9 mouse cellular contexts compared by ENCODE assay signal in genomic region chr5:18087919-18088445, GRCm38 (mm10).
A peak's percentile ranks its signal among the peaks of the same experiment; 100 is the strongest.
DNase-seq lines count a peak whose midpoint lies in the region; ATAC-seq and TF ChIP-seq lines count a peak whose summit lies in the region.
"Had no signal": no experiment of that assay in that cellular context is flagged by ENCODE, and none has a peak within 500 bp of the region (broad histone marks: within the 10 kb centered on the region; RNA-seq: fewer than 3 reads in every experiment).

No protein-coding gene starts in this region.

- H3K79me2 ChIP-seq in CH12.LX (replicated peaks; ENCODE audit: control insufficient read depth, extremely low read depth, insufficient read depth, poor library complexity, severe bottlenecking): no peaks in the 10 kb centered on the region

- in situ Hi-C loops in CH12.LX (cut with MboI; ENCODE audit: low pct_ligation_motif_present, low pct_unique_long_range_greater_than_20kb, low sequenced_read_pairs): loop anchor here (25.0 kb wide), 1 partner anchor 349 kb away; no protein-coding TSS in a partner anchor

- H3K9me3 ChIP-seq in CH12.LX (replicated peaks; ENCODE audit: low read length): no peaks in the 10 kb centered on the region
- no peaks in the 10 kb centered on the region for H3K9me3 ChIP-seq in embryonic facial prominence, embryonic 10.5 days
- H3K9me3 ChIP-seq in lung, embryonic 16.5 days (ENCODE audit: control insufficient read depth, low read length): no peaks in the 10 kb centered on the region
- H3K9me3 ChIP-seq: limb, embryonic 15.5 days had no signal

- peak overlapping the region; percentile 62 for H3K4me2 ChIP-seq in CH12.LX (ENCODE audit: insufficient read depth, low read depth, poor library complexity, severe bottlenecking)
- peak overlapping the region; percentile 37 for H3K4me2 ChIP-seq in lung, embryonic 16.5 days (ENCODE audit: low read depth, low read length)
- H3K4me2 ChIP-seq: limb, embryonic 15.5 days had no signal

- H3K27ac ChIP-seq in CH12.LX (ENCODE audit: insufficient read depth, low read depth): no peak overlapping the region
- H3K27ac ChIP-seq in embryonic facial prominence, embryonic 10.5 days (replicated peaks): no peak overlapping the region
- H3K27ac ChIP-seq in lung, embryonic 16.5 days (ENCODE audit: low read length): no peak overlapping the region
- H3K27ac ChIP-seq: limb, embryonic 15.5 days had no signal

- no peaks in the 10 kb centered on the region for H3K36me3 ChIP-seq in CH12.LX (replicated peaks in 1 of 2; ENCODE audit: control insufficient read depth in 1 of 2, insufficient read depth in 1 of 2, low read length in 1 of 2)
- no peaks in the 10 kb centered on the region for H3K36me3 ChIP-seq in embryonic facial prominence, embryonic 10.5 days (replicated peaks)
- no peaks in the 10 kb centered on the region for H3K36me3 ChIP-seq in lung, embryonic 16.5 days (ENCODE audit: control insufficient read depth, insufficient read depth, low read length)
- H3K36me3 ChIP-seq: limb, embryonic 15.5 days had no signal

- H3K9ac ChIP-seq in CH12.LX (ENCODE audit: insufficient read depth, low read depth): no peak overlapping the region
- H3K9ac ChIP-seq in lung, embryonic 16.5 days (ENCODE audit: low read length): no peak overlapping the region
- H3K9ac ChIP-seq: limb, embryonic 15.5 days had no signal

- no peak for TF ChIP-seq EP300 in CH12.LX (IDR thresholded peaks at IDR 0.05; ENCODE audit: low read length)

- peak; percentile 82 for DNase-seq in CH12.LX (ENCODE audit: extremely low read depth)
- peak; percentile 4 for DNase-seq in adrenal gland, adult 8-10 months
- DNase-seq in embryonic facial prominence, embryonic 10.5 days (ENCODE audit: low spot score): peak; percentile 37
- peak; percentile 17 to 52 for DNase-seq in heart, postnatal 14 days
- peak; percentile 24 for DNase-seq in large intestine, adult 2 months (ENCODE audit: low read depth, low spot score)
- DNase-seq in retina, postnatal 7 days (ENCODE audit: low read depth, low spot score): peak; percentile 30
- DNase-seq in gastrocnemius, postnatal 25 days: no peak

- dilution Hi-C loops in CH12.LX (cut with MboI; ENCODE audit: extremely low pct_ligation_motif_present, extremely low pct_unique_long_range_greater_than_20kb, low sequenced_read_pairs): no loop called here

- no peaks in the 10 kb centered on the region for H3K27me3 ChIP-seq in CH12.LX (replicated peaks)
- H3K27me3 ChIP-seq in embryonic facial prominence, embryonic 10.5 days (replicated peaks; ENCODE audit: low read depth, poor library complexity, severe bottlenecking): no peaks in the 10 kb centered on the region
- no peaks in the 10 kb centered on the region for H3K27me3 ChIP-seq in lung, embryonic 16.5 days (ENCODE audit: control insufficient read depth, insufficient read depth, low read depth, low read length)
- H3K27me3 ChIP-seq: limb, embryonic 15.5 days had no signal

- H3K4me1 ChIP-seq in CH12.LX (ENCODE audit: control insufficient read depth in 1 of 2, insufficient read depth in 2 of 2): peaks cover 3 to 5% of the 10 kb centered on the region in 2 experiments; a peak in 2 of 4 replicates
- H3K4me1 ChIP-seq in embryonic facial prominence, embryonic 10.5 days: peaks cover 9% of the 10 kb centered on the region
- no peaks in the 10 kb centered on the region; the same call in 1 of the 2 replicates for H3K4me1 ChIP-seq in lung, embryonic 16.5 days (replicated peaks; ENCODE audit: control insufficient read depth, insufficient read depth, low read length)
- H3K4me1 ChIP-seq: limb, embryonic 15.5 days had no signal

- intact Hi-C loops in heart, postnatal 14 days (cut with DNase I): loop anchor here (1.0 to 5.0 kb wide), 2 partner anchors 269 to 358 kb away; no protein-coding TSS in a partner anchor

- H3K4me3 ChIP-seq in CH12.LX (replicated peaks in 1 of 3; ENCODE audit: low read depth in 2 of 3, low read length in 2 of 3, poor library complexity in 1 of 3): no peak overlapping the region
- no peak overlapping the region for H3K4me3 ChIP-seq in embryonic facial prominence, embryonic 10.5 days
- peak overlapping the region; percentile 15; the same call in 1 of the 2 replicates for H3K4me3 ChIP-seq in lung, embryonic 16.5 days (ENCODE audit: low read length)
- H3K4me3 ChIP-seq: limb, embryonic 15.5 days had no signal

- WGBS in embryonic facial prominence, embryonic 10.5 days: 46% methylated on average over 8 of the region's 8 CpGs
- WGBS in large intestine, adult 2 months: 17% methylated on average over 8 of the region's 8 CpGs
- 20% methylated on average over 8 of the region's 8 CpGs for WGBS in lung, embryonic 16.5 days

- peak; percentile 84 for ATAC-seq in lung, embryonic 16.5 days (ENCODE audit: low read depth)

- TF ChIP-seq POLR2A in CH12.LX (IDR thresholded peaks at IDR 0.05; ENCODE audit: low read depth, low read length): no peak

- TF ChIP-seq RAD21 in CH12.LX (IDR thresholded peaks at IDR 0.05; ENCODE audit: low read depth, low read length): peak; percentile 19

- TF ChIP-seq CTCF in CH12.LX (conservative IDR thresholded peaks at IDR 0.05 in 1 of 2, IDR thresholded peaks at IDR 0.05 in 1 of 2; ENCODE audit: low read depth in 2 of 2, low read length in 2 of 2): peak; percentile 55 to 69; a peak in 3 of 4 replicates

TF ChIP-seq in CH12.LX, 34 proteins besides CTCF, POLR2A, EP300 and RAD21:
- TF ChIP-seq MEF2A (IDR thresholded peaks at IDR 0.05; ENCODE audit: borderline replicate concordance, low read depth, low read length) (0 out of 2 replicates have a peak, but pooled peaks have one; percentile 20), ELF1 (IDR thresholded peaks at IDR 0.05; ENCODE audit: low read depth, low read length) (no peak), SMC3 (IDR thresholded peaks at IDR 0.05; ENCODE audit: low read depth, low read length) (peak; percentile 60), JUND (conservative IDR thresholded peaks at IDR 0.05; ENCODE audit: low read depth, low read length) (0 out of 2 replicates have a peak, but pooled peaks have one; percentile 15), JUN (IDR thresholded peaks at IDR 0.05; ENCODE audit: insufficient read depth, low read depth, low read length) (no peak)
